Mouse (Mus musculus): ENCODE measurements at regions not wholly inside any gene's neighbourhood (a gene's known extent, or its start where the extent isn't known, plus 50 kb on each side); places are given as distances from the start of the nearest gene placed in this dataset.
A peak's percentile ranks its signal among the peaks of the same experiment; 100 is the strongest.

GRCm38 (mm10) chr12:71481899-71482593 is 172.4 kb downstream of the Dact1 start:
- DNase-seq (ENCODE audit: low read depth): no peak

GRCm38 (mm10) chr12:71482619-71483018 is 172.9 kb downstream of the Dact1 start:
- no peak for DNase-seq (ENCODE audit: low read depth)

- DNase-seq (ENCODE audit: low read depth): peak; percentile 41
Observed at GRCm38 (mm10) chr12:71483536-71484165, 174.0 kb downstream of the Dact1 start.

GRCm38 (mm10) chr12:71484286-71484685 is 174.6 kb downstream of the Dact1 start:
- DNase-seq (ENCODE audit: low read depth): no peak

- no peak for DNase-seq (ENCODE audit: low read depth)
Observed at GRCm38 (mm10) chr12:71486078-71486477, 176.4 kb downstream of the Dact1 start.

GRCm38 (mm10) chr12:71487591-71488435 is 178.1 kb downstream of the Dact1 start:
- DNase-seq (ENCODE audit: low read depth): no peak

- DNase-seq (ENCODE audit: low read depth): no peak
Observed at GRCm38 (mm10) chr12:71489295-71489694, 179.6 kb downstream of the Dact1 start.

GRCm38 (mm10) chr12:71494803-71495293 is 185.2 kb downstream of the Dact1 start:
- DNase-seq (ENCODE audit: low read depth): no peak

- DNase-seq (ENCODE audit: low read depth): no peak
Observed at GRCm38 (mm10) chr12:71498246-71499029, 188.8 kb downstream of the Dact1 start.

- no peak for DNase-seq (ENCODE audit: low read depth)
Observed at GRCm38 (mm10) chr12:71501299-71501810, 191.7 kb downstream of the Dact1 start.

- DNase-seq (ENCODE audit: low read depth): no peak
Observed at GRCm38 (mm10) chr12:71503265-71503664, 193.6 kb downstream of the Dact1 start.

GRCm38 (mm10) chr12:71506206-71506605 is 196.5 kb downstream of the Dact1 start:
- no peak for DNase-seq (ENCODE audit: low read depth)

GRCm38 (mm10) chr12:71506716-71507115 is 197.0 kb downstream of the Dact1 start:
- no peak for DNase-seq (ENCODE audit: low read depth)

GRCm38 (mm10) chr12:71512915-71513612 is 203.4 kb downstream of the Dact1 start:
- DNase-seq (ENCODE audit: low read depth): no peak

GRCm38 (mm10) chr12:71519520-71519919 is 209.8 kb downstream of the Dact1 start:
- no peak for DNase-seq (ENCODE audit: low read depth)

GRCm38 (mm10) chr12:71521936-71522335 is 212.3 kb downstream of the Dact1 start:
- no peak for DNase-seq (ENCODE audit: low read depth)

GRCm38 (mm10) chr12:71522451-71522850 is 212.8 kb downstream of the Dact1 start:
- DNase-seq (ENCODE audit: low read depth): no peak

- no peak for DNase-seq (ENCODE audit: low read depth)
Observed at GRCm38 (mm10) chr12:71524156-71524555, 214.5 kb downstream of the Dact1 start.

- DNase-seq (ENCODE audit: low read depth): no peak
Observed at GRCm38 (mm10) chr12:71525255-71525927, 215.7 kb downstream of the Dact1 start.

- DNase-seq (ENCODE audit: low read depth): no peak
Observed at GRCm38 (mm10) chr12:71526623-71527022, 216.9 kb downstream of the Dact1 start.

Data from fibroblast of lung, adult 2 months (primary cell).